Mouse (Mus musculus): ENCODE results near the gene Peli3. TPM values are rescaled to one million over a fixed set of nuclear protein-coding genes. Genes with fewer than 3 reads are reported as not detected.

Peli3 gene
- polyA plus RNA-seq, 1 experiment from 2014 or later: 1.4 TPM

DNA sequence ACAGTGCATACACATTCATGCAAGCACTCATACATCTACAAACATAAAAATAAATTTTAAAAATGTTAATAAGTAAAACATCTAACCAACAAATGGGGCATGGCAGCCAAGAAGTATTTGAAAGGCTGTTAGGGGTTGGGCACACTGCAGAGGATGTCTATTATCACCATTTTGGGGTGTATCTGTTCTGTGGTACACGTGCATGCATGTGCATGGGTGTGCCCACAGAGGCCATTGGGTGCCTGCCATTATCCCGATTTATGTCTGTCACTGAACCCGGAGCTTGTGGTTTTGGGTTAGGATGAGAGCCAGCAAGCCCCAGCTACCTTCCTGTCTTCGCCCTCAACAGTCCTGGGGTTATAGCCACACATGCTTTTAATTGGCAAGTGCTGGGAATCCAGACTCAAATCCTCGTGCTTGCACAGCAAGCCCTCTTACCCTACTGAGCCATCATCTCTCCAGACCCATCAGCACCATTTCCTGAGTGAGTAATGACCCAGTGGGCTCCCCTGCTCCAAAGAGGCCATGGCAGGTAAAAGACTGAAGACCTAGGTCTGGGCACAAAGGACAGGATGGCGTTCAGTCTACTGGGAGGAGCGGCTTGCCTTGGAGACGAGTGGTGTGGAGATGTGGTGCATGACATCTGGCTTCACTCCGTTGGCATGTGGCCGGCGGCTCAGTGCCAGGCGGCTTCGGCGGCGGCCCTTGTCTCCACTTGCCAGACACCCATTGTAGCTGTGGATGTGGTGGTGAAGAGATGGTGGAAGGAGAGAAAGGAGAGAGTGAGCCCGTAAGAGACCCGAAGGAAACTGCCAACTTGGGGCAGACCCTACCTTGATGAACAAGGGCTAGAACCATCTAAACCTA lies 5.2 kb downstream of the Peli3 start:
- H3K36me3 ChIP-seq (replicated peaks): no peaks in the 10 kb centered on the region
- H3K27ac ChIP-seq: no peak overlapping the region
- no peak for DNase-seq (ENCODE audit: extremely low spot score, low spot score)
- WGBS: 90% methylated on average over 17 of the region's 17 CpGs
- H3K27me3 ChIP-seq (ENCODE audit: poor library complexity, severe bottlenecking): peaks cover 22% of the 10 kb centered on the region
- no peak overlapping the region for H3K4me3 ChIP-seq
- peaks cover 8% of the 10 kb centered on the region for H3K4me1 ChIP-seq
- H3K9me3 ChIP-seq: no peaks in the 10 kb centered on the region

DNA sequence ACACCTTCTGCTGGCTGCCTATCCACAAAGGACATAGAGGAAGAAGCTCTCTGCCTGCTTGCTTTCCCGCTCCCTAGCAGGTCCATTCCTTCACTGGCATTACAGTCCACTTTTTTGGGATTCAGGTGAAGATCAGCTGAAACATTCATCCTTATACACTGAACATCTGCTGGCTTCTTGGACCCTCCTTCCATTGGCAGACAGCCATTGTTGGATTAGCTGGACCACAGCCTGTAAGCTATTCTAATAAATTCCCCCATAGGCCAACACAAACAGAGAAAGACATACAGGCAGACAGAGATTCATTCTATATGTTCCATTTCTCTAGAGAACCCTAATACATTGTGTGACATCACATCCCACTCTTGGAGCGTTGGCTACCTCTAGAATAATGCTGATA lies 6.0 kb downstream of the Peli3 start:
- Histone ChIP-seq H3K27ac (no peak overlapping the region), H3K4me3 (no peak overlapping the region), H3K4me1 (peaks cover under 1% of the 10 kb centered on the region; the same call in 1 of the 2 replicates), H3K9me3 (no peaks in the 10 kb centered on the region), H3K36me3 (replicated peaks) (no peaks in the 10 kb centered on the region), H3K27me3 (ENCODE audit: poor library complexity, severe bottlenecking) (peaks cover 14% of the 10 kb centered on the region)
- WGBS: 89% methylated on average over 2 of the region's 2 CpGs
- no peak for DNase-seq (ENCODE audit: extremely low spot score, low spot score)

DNA sequence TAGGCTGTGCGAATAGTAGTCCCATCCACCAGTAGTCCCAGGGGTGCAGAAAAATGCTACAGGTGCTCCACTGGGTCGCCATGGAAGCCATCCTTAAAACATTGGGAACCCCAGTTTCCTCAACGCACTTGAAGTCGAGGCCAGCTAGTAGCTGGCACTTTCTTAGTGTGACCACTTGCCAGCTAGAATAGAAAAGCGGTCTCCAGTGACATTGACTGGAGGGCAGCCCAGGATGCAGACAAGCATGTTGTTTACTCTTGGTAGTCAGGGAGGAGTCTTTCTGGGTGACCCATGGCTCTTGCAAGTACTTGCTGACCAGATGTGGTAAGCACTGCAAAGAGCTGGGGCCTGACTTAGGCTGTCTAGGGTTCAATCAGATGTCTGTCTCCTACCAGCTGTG lies 14.1 kb downstream of the Peli3 start:
- peaks cover 30% of the 10 kb centered on the region for H3K36me3 ChIP-seq (replicated peaks)

GRCm38 (mm10) chr19:4927904-4928531 lies 14.9 kb downstream of the Peli3 start, which contains the start of gene Dpp3:
Gene Dpp3, minus strand, starts transcription at chr19:4928287.
- peaks cover 25% of the 10 kb centered on the region for H3K4me1 ChIP-seq

More for the DNA sequence above, 14.1 kb downstream of the Peli3 start:
- WGBS: 64% methylated on average over 5 of the region's 5 CpGs
- Histone ChIP-seq H3K27ac (peak overlapping the region; percentile 90), H3K4me1 (peaks cover 25% of the 10 kb centered on the region), H3K9me3 (no peaks in the 10 kb centered on the region), H3K27me3 (ENCODE audit: poor library complexity, severe bottlenecking) (no peaks in the 10 kb centered on the region), H3K4me3 (peak overlapping the region; percentile 72)
- no peak for DNase-seq (ENCODE audit: extremely low spot score, low spot score)

GRCm38 (mm10) chr19:4925121-4925860 lies 17.6 kb downstream of the Peli3 start:
- no peaks in the 10 kb centered on the region for H3K9me3 ChIP-seq
- peaks cover 25% of the 10 kb centered on the region for H3K4me1 ChIP-seq
- no peak overlapping the region for H3K27ac ChIP-seq
- WGBS: 97% methylated on average over 11 of the region's 11 CpGs
- H3K27me3 ChIP-seq (ENCODE audit: poor library complexity, severe bottlenecking): no peaks in the 10 kb centered on the region
- H3K4me3 ChIP-seq: no peak overlapping the region
- H3K36me3 ChIP-seq (replicated peaks): peaks cover 64% of the 10 kb centered on the region
- no peak for DNase-seq (ENCODE audit: extremely low spot score, low spot score)

More at GRCm38 (mm10) chr19:4927904-4928531, 14.9 kb downstream of the Peli3 start, which contains the start of gene Dpp3:
- peak within 1 kb of the TSS; percentile 90 for H3K27ac ChIP-seq
- H3K9me3 ChIP-seq: no peaks in the 10 kb centered on the region
- DNase-seq (ENCODE audit: extremely low spot score, low spot score): peak; percentile 100
- under 1% methylated on average over 32 of the region's 32 CpGs for WGBS
- H3K36me3 ChIP-seq (replicated peaks): peaks cover 37% of the 10 kb centered on the region
- H3K27me3 ChIP-seq (ENCODE audit: poor library complexity, severe bottlenecking): no peaks in the 10 kb centered on the region
- peak within 1 kb of the TSS; percentile 72 for H3K4me3 ChIP-seq

DNA sequence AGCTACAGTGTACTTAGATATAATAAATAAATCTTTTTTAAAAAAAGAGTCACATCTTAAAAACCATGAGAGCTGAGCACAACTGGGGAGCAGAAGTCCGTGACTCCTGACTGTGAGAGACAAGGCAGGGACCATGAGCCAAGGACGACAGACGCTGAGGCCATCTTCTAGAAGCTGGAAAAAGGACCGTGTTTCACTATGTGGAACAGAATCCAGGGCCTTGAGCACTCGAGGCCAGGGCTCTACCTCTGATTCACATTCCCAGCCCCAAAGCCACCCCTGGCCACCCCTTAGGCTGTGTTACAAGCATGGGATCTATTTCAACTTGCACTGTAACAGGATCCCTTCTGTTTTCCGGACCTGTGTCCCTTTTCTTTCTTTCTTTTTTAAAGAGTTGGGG lies 23.3 kb downstream of the Peli3 start:
- H3K36me3 ChIP-seq (replicated peaks): peaks cover 100% of the 10 kb centered on the region
- WGBS: 84% methylated on average over 6 of the region's 6 CpGs

DNA sequence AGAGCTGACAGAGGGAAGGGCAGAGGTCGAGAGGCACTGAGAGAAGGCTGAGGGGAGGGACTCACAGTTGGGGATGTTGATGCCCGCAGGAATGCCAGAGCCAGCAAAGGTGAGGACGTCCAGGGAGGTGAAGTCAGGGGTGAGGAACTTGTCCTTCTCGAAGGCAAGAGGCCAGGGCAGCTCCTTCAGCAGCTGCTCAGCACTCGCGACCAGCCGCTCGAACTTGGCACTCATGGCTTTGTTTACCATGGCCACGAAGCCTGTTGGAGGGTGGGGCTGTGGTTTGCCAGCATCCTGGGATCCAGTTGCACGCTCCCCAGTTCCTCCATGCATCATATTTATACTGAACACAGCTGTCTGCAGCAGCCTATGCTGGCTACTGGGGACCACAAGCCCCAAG lies 26.1 kb downstream of the Peli3 start:
- Histone ChIP-seq H3K4me1 (no peaks in the 10 kb centered on the region), H3K27me3 (ENCODE audit: poor library complexity, severe bottlenecking) (no peaks in the 10 kb centered on the region), H3K36me3 (replicated peaks) (peaks cover 99% of the 10 kb centered on the region), H3K4me3 (no peak overlapping the region), H3K9me3 (no peaks in the 10 kb centered on the region), H3K27ac (no peak overlapping the region)
- WGBS: 90% methylated on average over 10 of the region's 10 CpGs
- no peak for DNase-seq (ENCODE audit: extremely low spot score, low spot score)

More for the DNA sequence above, 23.3 kb downstream of the Peli3 start:
- no peaks in the 10 kb centered on the region for H3K4me1 ChIP-seq
- H3K9me3 ChIP-seq: no peaks in the 10 kb centered on the region
- DNase-seq (ENCODE audit: extremely low spot score, low spot score): no peak
- H3K27me3 ChIP-seq (ENCODE audit: poor library complexity, severe bottlenecking): no peaks in the 10 kb centered on the region
- no peak overlapping the region for H3K4me3 ChIP-seq
- H3K27ac ChIP-seq: no peak overlapping the region

- H3K4me1 ChIP-seq: no peaks in the 10 kb centered on the region
- H3K36me3 ChIP-seq (replicated peaks): peaks cover 99% of the 10 kb centered on the region
- no peak overlapping the region for H3K27ac ChIP-seq
- no peaks in the 10 kb centered on the region for H3K27me3 ChIP-seq (ENCODE audit: poor library complexity, severe bottlenecking)
- H3K9me3 ChIP-seq: no peaks in the 10 kb centered on the region
- WGBS: 91% methylated on average over 15 of the region's 15 CpGs
- H3K4me3 ChIP-seq: no peak overlapping the region
- no peak for DNase-seq (ENCODE audit: extremely low spot score, low spot score)
These were observed 26.9 kb downstream of the Peli3 start for GRCm38 (mm10) chr19:4915924-4916603.

DNA sequence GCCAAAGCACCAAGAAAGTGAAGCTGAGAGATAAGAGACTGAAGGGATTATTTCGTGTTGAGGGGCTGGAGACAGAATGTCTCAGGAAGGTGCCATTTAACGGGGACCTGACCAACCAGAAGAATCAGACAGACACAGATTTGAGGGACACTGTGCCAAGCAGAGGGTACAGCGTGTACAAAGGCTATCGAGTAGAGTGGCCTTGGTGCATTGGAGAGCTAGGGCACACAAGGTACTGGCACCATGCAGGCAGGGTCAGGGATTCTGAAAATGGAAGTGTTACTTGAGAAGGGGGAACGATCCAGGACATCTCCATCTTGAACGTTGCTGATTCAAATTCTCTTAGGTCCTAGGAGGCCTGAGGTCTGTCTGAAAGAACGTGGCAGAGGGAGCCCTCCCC lies 33.6 kb downstream of the Peli3 start:
- Histone ChIP-seq H3K4me1 (peaks cover 10% of the 10 kb centered on the region), H3K27me3 (ENCODE audit: poor library complexity, severe bottlenecking) (no peaks in the 10 kb centered on the region), H3K4me3 (no peak overlapping the region), H3K27ac (no peak overlapping the region), H3K9me3 (no peaks in the 10 kb centered on the region), H3K36me3 (replicated peaks) (peaks cover 74% of the 10 kb centered on the region)
- 93% methylated on average over 7 of the region's 7 CpGs for WGBS
- no peak for DNase-seq (ENCODE audit: extremely low spot score, low spot score)

DNA sequence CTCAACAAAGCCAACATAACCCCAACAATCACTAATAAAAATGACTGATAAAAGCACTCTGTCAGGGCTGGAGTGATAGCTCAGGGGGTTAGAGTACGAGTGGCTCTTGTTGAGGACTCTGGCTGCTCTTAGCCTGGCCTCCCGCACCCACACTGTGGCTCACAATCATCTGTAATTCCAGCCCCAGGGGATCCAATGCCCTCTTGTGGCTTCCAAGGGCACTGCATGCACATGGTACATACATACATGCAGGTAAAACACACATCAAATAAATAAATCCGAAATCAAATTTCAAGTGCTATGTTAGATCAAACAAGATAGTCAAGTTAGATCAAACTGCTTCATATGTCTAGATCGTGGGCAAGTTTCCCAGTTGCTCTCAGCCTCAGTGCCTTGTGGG lies 34.8 kb downstream of the Peli3 start:
- H3K9me3 ChIP-seq: no peaks in the 10 kb centered on the region
- H3K36me3 ChIP-seq (replicated peaks): peaks cover 70% of the 10 kb centered on the region
- WGBS: 90% methylated on average over 4 of the region's 4 CpGs
- no peak overlapping the region for H3K4me3 ChIP-seq
- H3K27me3 ChIP-seq (ENCODE audit: poor library complexity, severe bottlenecking): no peaks in the 10 kb centered on the region
- no peak overlapping the region for H3K27ac ChIP-seq
- DNase-seq (ENCODE audit: extremely low spot score, low spot score): no peak
- H3K4me1 ChIP-seq: peaks cover 10% of the 10 kb centered on the region

DNA sequence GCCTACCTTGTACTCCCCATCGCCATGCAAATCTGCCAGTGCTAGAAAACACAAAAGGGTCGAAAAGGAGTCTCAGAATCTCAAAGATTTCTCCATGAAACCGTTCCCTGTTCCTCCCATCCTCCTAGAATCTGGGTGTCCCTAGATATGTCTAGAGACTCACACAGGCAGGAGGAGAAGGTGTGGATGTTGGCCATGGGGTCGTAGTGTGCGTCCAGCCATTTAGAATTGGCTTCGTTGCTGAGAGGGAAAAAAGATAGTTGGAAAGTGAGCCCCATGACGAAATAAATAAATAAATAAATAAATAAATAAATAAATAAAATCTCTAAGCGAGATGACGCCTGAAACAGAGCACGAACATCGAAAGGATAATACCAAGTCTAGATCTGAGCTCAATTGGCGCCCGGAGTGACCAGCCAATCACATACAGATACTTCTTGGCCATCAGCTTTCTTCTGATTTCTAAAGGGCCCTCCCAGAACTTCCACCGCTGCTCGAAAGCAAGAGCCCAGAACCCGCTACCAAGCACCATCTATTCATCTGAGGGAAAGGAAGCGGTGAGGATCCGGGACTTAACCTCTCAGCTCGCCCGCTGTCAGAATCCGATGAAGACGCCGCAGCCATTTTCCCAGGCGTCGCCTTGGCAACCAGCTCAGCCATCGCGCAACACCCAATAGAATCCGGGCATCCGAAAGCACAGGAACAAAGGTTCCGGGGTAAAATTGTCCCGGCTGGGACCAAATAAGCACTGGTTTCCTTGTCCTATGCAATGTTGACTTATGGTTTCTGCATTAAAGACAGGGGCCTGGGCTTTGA lies 36.7 kb downstream of the Peli3 start, which contains the start of gene Bbs1:
Gene Bbs1 (minus strand): TSS at position 650 of the 816 bp plus-strand sequence.
- DNase-seq (ENCODE audit: extremely low spot score, low spot score): peak; percentile 83
- Histone ChIP-seq H3K4me1 (peaks cover 10% of the 10 kb centered on the region), H3K4me3 (peak within 1 kb of the TSS; percentile 74), H3K27me3 (ENCODE audit: poor library complexity, severe bottlenecking) (no peaks in the 10 kb centered on the region), H3K36me3 (replicated peaks) (peaks cover 62% of the 10 kb centered on the region), H3K27ac (peak within 1 kb of the TSS; percentile 83), H3K9me3 (no peaks in the 10 kb centered on the region)
- WGBS: 9% methylated on average over 31 of the region's 31 CpGs

All from forebrain, embryonic 10.5 days (tissue).